Mouse (Mus musculus): Measurements from ENCODE around the gene Stx8.

Stx8 gene

GRCm38 (mm10) chr11:68074686-68075085, 108.7 kb downstream of the Stx8 start:
- in situ Hi-C loops (cut with MboI; ENCODE audit: unreplicated experiment in 2 of 2), result no loop called here

GRCm38 (mm10) chr11:68075331-68075730, 109.3 kb downstream of the Stx8 start:
- in situ Hi-C loops (cut with MboI; ENCODE audit: unreplicated experiment in 2 of 2), result no loop called here

GRCm38 (mm10) chr11:68079756-68080155, 113.8 kb downstream of the Stx8 start:
- in situ Hi-C loops (cut with MboI; ENCODE audit: unreplicated experiment in 2 of 2), result no loop called here

- in situ Hi-C loops (cut with MboI; ENCODE audit: unreplicated experiment in 2 of 2), result no loop called here
Measured at GRCm38 (mm10) chr11:68080999-68081398, 115.0 kb downstream of the Stx8 start.

GRCm38 (mm10) chr11:68082756-68083155, 116.8 kb downstream of the Stx8 start:
- in situ Hi-C loops (cut with MboI; ENCODE audit: unreplicated experiment in 2 of 2), result no loop called here

- in situ Hi-C loops (cut with MboI; ENCODE audit: unreplicated experiment in 2 of 2), result no loop called here
Measured at GRCm38 (mm10) chr11:68083562-68083961, 117.6 kb downstream of the Stx8 start.

- in situ Hi-C loops (cut with MboI; ENCODE audit: unreplicated experiment in 2 of 2), result no loop called here
Measured at GRCm38 (mm10) chr11:68086221-68086620, 120.2 kb downstream of the Stx8 start.

- in situ Hi-C loops (cut with MboI; ENCODE audit: unreplicated experiment in 2 of 2), result no loop called here
Measured at GRCm38 (mm10) chr11:68089426-68089825, 123.4 kb downstream of the Stx8 start.

- in situ Hi-C loops (cut with MboI; ENCODE audit: unreplicated experiment in 2 of 2), result no loop called here
Measured at GRCm38 (mm10) chr11:68089885-68090592, 124.0 kb downstream of the Stx8 start.

GRCm38 (mm10) chr11:68091975-68092759, 126.2 kb downstream of the Stx8 start:
- in situ Hi-C loops (cut with MboI; ENCODE audit: unreplicated experiment in 2 of 2), result no loop called here

GRCm38 (mm10) chr11:68101598-68101997, 135.6 kb downstream of the Stx8 start:
- in situ Hi-C loops (cut with MboI; ENCODE audit: unreplicated experiment in 2 of 2), result no loop called here

- in situ Hi-C loops (cut with MboI; ENCODE audit: unreplicated experiment in 2 of 2), result no loop called here
Measured at GRCm38 (mm10) chr11:68103480-68103879, 137.5 kb downstream of the Stx8 start.

- in situ Hi-C loops (cut with MboI; ENCODE audit: unreplicated experiment in 2 of 2), result no loop called here
Measured at GRCm38 (mm10) chr11:68106053-68106452, 140.1 kb downstream of the Stx8 start.

- in situ Hi-C loops (cut with MboI; ENCODE audit: unreplicated experiment in 2 of 2), result no loop called here
Measured at GRCm38 (mm10) chr11:68113454-68114100, 147.6 kb downstream of the Stx8 start.

- in situ Hi-C loops (cut with MboI; ENCODE audit: unreplicated experiment in 2 of 2), result no loop called here
Measured at GRCm38 (mm10) chr11:68114202-68114601, 148.2 kb downstream of the Stx8 start.

GRCm38 (mm10) chr11:68116157-68116556, 150.2 kb downstream of the Stx8 start:
- in situ Hi-C loops (cut with MboI; ENCODE audit: unreplicated experiment in 2 of 2), result no loop called here

- in situ Hi-C loops (cut with MboI; ENCODE audit: unreplicated experiment in 2 of 2), result no loop called here
Measured at GRCm38 (mm10) chr11:68117878-68118660, 152.1 kb downstream of the Stx8 start.

GRCm38 (mm10) chr11:68118679-68119078, 152.7 kb downstream of the Stx8 start:
- in situ Hi-C loops (cut with MboI; ENCODE audit: unreplicated experiment in 2 of 2), result no loop called here

GRCm38 (mm10) chr11:68119136-68119535, 153.1 kb downstream of the Stx8 start:
- in situ Hi-C loops (cut with MboI; ENCODE audit: unreplicated experiment in 2 of 2), result no loop called here

- in situ Hi-C loops (cut with MboI; ENCODE audit: unreplicated experiment in 2 of 2), result no loop called here
Measured at GRCm38 (mm10) chr11:68121260-68121659, 155.3 kb downstream of the Stx8 start.

- in situ Hi-C loops (cut with MboI; ENCODE audit: unreplicated experiment in 2 of 2), result no loop called here
Measured at GRCm38 (mm10) chr11:68121660-68122059, 155.7 kb downstream of the Stx8 start.

Data from v-Abl transformed pro-B cells (cell line).